Mouse (Mus musculus) cerebellum, adult 11-12 months (tissue): Measurements from ENCODE around the gene Gm11361.

ENCODE experiments used
- DNase-seq: peaks from one replicate; pipeline ENCODE4 v3.0.0; 2022

Gm11361 gene

DNA sequence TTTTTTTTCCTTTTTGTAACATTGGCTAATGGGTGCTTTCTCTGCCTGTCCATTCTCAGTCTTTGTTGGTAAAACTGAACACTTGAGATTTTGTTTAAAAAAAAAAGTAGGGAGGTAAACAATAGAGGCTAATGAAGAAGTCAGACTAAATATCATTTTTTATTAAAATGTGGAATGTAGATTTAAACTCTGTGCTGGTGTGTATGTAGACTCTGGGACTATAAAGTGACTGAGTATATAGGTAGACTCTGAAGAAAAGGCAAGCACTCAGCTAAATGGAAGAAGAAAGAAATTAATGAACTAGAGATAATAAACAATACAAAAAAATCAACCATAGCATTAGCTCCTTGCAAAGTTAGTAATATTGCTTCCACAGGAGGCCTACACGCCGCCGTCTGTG is at the start of gene Gm11361:
Gene Gm11361 (plus strand): TSS at position 301 of the 400 bp plus-strand sequence.
- DNase-seq, result no peak

GRCm38 (mm10) chr13:28264399-28264798 is 7.1 kb downstream of the Gm11361 start:
- no peak for DNase-seq

DNA sequence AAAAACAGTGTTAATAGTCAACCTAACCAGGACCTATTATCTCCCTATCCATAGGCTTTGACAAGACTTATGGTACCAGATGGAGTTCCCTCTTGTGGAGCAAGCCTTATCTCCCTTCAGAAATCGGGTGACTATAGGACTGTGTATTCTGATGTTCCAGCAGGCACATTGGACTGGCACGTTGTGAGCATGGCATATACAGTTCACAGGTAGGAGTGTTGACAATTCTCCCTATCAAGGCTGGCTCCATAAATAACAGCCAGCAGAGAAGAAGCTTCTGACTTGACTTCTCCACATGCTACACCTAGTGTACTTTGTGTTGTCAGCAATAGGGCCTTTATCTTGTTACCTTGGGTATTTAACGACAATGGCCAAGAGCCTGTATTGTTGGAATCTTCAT is 30.0 kb downstream of the Gm11361 start:
- DNase-seq, result no peak

DNA sequence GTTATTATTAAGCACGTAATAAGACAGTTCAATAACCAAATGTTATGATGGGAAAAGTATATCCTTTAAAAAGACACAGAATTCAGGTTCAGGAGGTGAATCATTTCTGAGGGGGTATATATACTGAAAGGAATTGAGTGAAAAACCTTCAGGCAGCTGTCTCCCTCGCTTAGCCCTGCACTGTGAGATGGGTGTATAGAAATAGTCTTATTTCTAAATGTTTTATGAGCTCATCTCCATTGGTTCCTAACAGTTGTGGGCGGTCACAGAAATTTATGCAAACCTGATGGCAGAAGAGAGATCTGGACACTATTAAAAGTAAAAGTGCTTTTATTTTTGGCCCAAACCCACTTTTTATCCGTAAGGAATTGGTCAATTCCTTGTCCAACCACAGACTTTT is 36.9 kb downstream of the Gm11361 start:
- no peak for DNase-seq

DNA sequence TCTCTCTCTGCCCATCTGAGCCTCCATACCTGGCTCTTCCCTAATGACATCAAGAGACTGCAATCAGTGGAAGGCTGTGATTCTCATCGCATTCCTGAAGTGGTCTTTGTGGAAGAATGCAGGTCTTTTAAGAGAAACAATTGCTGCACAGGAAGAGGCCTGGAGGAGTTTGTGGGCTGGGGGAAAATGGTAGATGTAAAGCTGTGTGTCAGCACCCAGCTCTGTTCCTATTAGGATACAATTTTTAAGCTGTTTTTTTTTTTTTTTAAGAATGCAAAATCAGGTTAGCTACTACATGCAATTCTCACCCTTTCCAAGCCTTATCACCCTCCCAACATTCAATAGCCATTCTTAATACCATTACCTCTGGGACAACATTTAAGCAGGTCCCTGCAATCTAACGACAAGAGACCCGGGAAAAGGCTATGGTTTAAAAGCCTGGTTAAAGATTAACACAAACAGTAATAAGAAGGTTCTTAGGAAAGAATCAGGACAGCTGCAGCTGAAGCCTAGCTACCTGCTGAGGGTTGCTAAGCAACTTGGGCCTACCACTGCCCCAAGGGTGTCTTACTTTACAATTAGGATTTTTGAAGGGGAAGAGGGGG is 37.5 kb downstream of the Gm11361 start:
- no peak for DNase-seq

- no peak for DNase-seq
These were observed 38.2 kb downstream of the Gm11361 start for GRCm38 (mm10) chr13:28295492-28295891.

GRCm38 (mm10) chr13:28297098-28297497 is 39.8 kb downstream of the Gm11361 start:
- DNase-seq, result no peak

DNA sequence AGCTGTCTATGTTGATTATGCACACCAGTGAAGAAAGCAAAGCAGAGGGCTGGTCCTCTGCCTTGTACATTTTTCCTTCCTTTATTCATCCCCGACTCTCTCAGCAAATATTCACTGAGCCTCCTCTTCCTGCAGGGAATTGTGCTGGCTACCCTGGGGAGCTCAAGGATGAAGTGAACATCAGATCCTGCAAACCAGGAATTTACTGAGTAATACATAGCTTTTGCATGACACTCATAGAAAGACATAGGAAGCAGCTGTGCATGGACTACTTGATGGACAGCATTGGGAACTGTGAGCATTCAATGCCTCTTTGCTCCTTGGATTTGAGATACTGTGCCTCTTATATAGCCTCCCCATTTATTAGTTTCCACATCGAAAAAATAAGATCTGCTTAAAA is 40.2 kb downstream of the Gm11361 start:
- DNase-seq, result no peak
